Comparison of ENCODE assay signal across 10 mouse cellular contexts in the genomic region with DNA sequence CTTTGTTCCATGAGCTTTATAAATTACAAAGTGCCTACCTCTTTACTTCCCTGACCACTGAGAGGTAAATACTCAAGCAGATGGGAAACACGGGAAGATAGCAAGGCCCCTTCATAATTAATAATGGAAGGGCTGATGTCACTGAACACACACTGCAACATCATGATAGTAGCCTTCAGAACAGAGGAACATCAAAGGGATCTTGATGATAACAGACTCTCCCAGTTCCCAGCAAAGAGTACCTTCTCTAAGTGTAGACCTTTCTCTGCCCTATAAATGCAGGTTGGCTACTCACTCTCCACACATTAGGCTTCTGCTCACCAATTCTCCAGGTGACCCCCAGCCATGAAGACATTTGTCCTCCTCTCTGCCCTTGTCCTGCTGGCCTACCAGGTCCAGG. TPM values are rescaled to one million over a fixed set of nuclear protein-coding genes. Genes with fewer than 3 reads are reported as not detected.
DNase-seq lines count a peak whose midpoint lies in the region; TF ChIP-seq lines count a peak whose summit lies in the region.
"Not testable (repeated sequence)": the region's sequence is repeated elsewhere in the genome, so short reads cannot be mapped to it uniquely, and the experiment has no call there.
"Had no signal": no experiment of that assay in that cellular context is flagged by ENCODE, and none has a peak within 500 bp of the region (broad histone marks: within the 10 kb centered on the region; RNA-seq: fewer than 3 reads in every experiment).

Gene Defa36, plus strand, starts transcription at position 301 of the 400 bp plus-strand sequence.

- not testable (repeated sequence) for H3K27me3 ChIP-seq in small intestine, adult 2 months (ENCODE audit: control insufficient read depth, insufficient read depth, low read length)

- not testable (repeated sequence) for H3K4me1 ChIP-seq in small intestine, adult 2 months (ENCODE audit: control insufficient read depth, insufficient read depth, insufficient read length, low read length)

- not testable (repeated sequence) for TF ChIP-seq POLR2A in small intestine, adult 2 months (IDR thresholded peaks at IDR 0.05; ENCODE audit: low read depth, low read length)

- not testable (repeated sequence) for H3K4me3 ChIP-seq in small intestine, adult 2 months (ENCODE audit: low read depth, low read length)

- not testable (repeated sequence) for H3K36me3 ChIP-seq in small intestine, adult 2 months (ENCODE audit: control insufficient read depth, insufficient read depth, low read length)

- no CpG with 5 or more reads among the region's 1 CpGs for WGBS in large intestine, adult 2 months
- no CpG with 5 or more reads among the region's 1 CpGs for WGBS in small intestine, adult 2 months

- TF ChIP-seq CTCF in small intestine, adult 2 months (IDR thresholded peaks at IDR 0.05; ENCODE audit: extremely low read depth, insufficient read length, insufficient replicate concordance, low read depth, low read length), result not testable (repeated sequence)

- DNase-seq in large intestine, adult 2 months (ENCODE audit: low read depth, low spot score), result not testable (repeated sequence)

- H3K27ac ChIP-seq in small intestine, adult 2 months (ENCODE audit: insufficient read depth, low read depth, low read length), result not testable (repeated sequence)

RNA-seq across cellular contexts. Expression of gene Defa36, which starts in this region (rescaled TPM):
- polyA plus RNA-seq in large intestine, adult 2 months (2012; rRNA removed), result 942 and 3,726 TPM in 2 replicates
- polyA plus RNA-seq in small intestine, adult 2 months (2012; rRNA removed), result 129 and 1,309 TPM in 2 replicates
- polyA plus RNA-seq: activated CD4-positive, CD25-positive, alpha-beta regulatory T cell, adult 4 months; adrenal gland, adult 2 months; brain, embryonic 14.5 days; C2C12; CD4-positive, CD25-positive, alpha-beta regulatory T cell, adult 4 months; cerebellum, adult 2 months; G1E; Patski had no signal
